Mouse (Mus musculus) forebrain, postnatal 0 days (tissue): ENCODE results near the gene Phlda1. TPM values are rescaled to one million over a fixed set of nuclear protein-coding genes. Genes with fewer than 3 reads are reported as not detected.

Experiments
- ATAC-seq: fragments of 200-750 bp; cut with Nextera tagmentation; 2 replicates; pipeline ENCODE4 v1.8.0; 2017; ENCODE audit warnings: mild to moderate bottlenecking, moderate library complexity
- DNase-seq: peaks from one replicate; pipeline ENCODE4 v3.0.0-alpha.2; 2015
- H3K27ac ChIP-seq: fragments of 300-500 bp; sonication (generic); 2 replicates; pipeline ENCODE4 v1.5.1; 2014; ENCODE audit warnings: low read depth, mild to moderate bottlenecking, antibody characterized with exemption, low read length, moderate library complexity, mixed read lengths
- H3K27me3 ChIP-seq: fragments of 300-500 bp; sonication (generic); 2 replicates; pipeline ENCODE4 v1.6.1; 2014; ENCODE audit warnings: mild to moderate bottlenecking, low read length, mixed read lengths; ENCODE audit not compliant: insufficient read depth
- H3K36me3 ChIP-seq: fragments of 300-500 bp; sonication (generic); 2 replicates; pipeline ENCODE4 v1.6.1; 2014; ENCODE audit warnings: mild to moderate bottlenecking, moderate library complexity; ENCODE audit not compliant: insufficient read depth
- H3K4me1 ChIP-seq: fragments of 300-500 bp; sonication (generic); 2 replicates; pipeline ENCODE4 v1.6.1; 2014; ENCODE audit warnings: antibody characterized with exemption; ENCODE audit not compliant: insufficient read depth
- H3K4me2 ChIP-seq: fragments of 300-500 bp; sonication (generic); 2 replicates; pipeline ENCODE4 v1.6.1; 2014; ENCODE audit warnings: low read depth, mild to moderate bottlenecking, moderate library complexity
- H3K4me3 ChIP-seq: fragments of 300-500 bp; sonication (generic); 2 replicates; pipeline ENCODE4 v1.5.1; 2014; ENCODE audit warnings: low read depth, low read length, mixed read lengths
- H3K9ac ChIP-seq: fragments of 300-500 bp; sonication (generic); 2 replicates; pipeline ENCODE4 v1.6.1; 2014; ENCODE audit warnings: mild to moderate bottlenecking
- H3K9me3 ChIP-seq: fragments of 300-500 bp; sonication (generic); 2 replicates; pipeline ENCODE4 v1.6.1; 2016; ENCODE audit warnings: low read length
- CTCF ChIP-seq: sonication (generic); IDR thresholded peaks from 2 replicates; pipeline ENCODE4 v1.5.1; 2016; ENCODE audit warnings: antibody characterized with exemption, control low read depth, low read depth
- WGBS: fragments of 180-500 bp; shearing (Covaris S2); extraction: QIAGEN DNeasy Blood & Tissue Kit; methylation state at CpG from one replicate; pipeline ENCODE4 v1.1.7; 2014; 5-methylcytosine and 5-hydroxymethylcytosine counted together
- polyA plus RNA-seq: library from polyadenylated mRNA; unstranded; fragments of >200 nt; fragmentation: Nextera tagmentation; extraction: Ambion mirVana; gene quantifications from 2 replicates; pipeline ENCODE4 v1.2.1, GENCODE M21; 2015
- total RNA-seq: library from RNA; depleted of rRNA; stranded (reverse); fragments of >200 nt; gene quantifications from 2 replicates; pipeline ENCODE4 v1.2.3, GENCODE M21; 2014; rRNA removed

The Phlda1 gene
- total and polyA plus RNA-seq, 2 experiments from 2014 or later, result 8.9 to 29.3 TPM

DNA sequence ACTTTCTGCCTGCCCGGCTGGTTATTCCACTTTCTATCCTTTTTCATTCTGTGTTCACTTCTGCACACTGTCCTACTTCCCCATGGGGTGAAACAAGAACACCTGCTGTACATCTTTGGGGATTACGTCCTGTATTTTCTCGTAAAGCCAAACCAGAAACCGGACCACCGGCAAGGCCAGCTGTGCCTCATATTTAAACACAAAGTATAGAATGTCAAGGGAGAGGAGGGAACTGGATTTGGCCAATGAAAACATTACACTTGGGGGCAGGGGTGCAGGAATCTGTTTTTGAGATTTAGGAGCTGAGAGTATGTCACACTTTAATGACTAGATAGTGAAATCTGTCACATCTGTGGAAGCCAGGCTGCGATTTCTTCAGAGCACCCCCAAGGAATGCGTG lies 47.6 kb downstream of the Phlda1 start:
- H3K36me3 ChIP-seq, result no peaks in the 10 kb centered on the region

DNA sequence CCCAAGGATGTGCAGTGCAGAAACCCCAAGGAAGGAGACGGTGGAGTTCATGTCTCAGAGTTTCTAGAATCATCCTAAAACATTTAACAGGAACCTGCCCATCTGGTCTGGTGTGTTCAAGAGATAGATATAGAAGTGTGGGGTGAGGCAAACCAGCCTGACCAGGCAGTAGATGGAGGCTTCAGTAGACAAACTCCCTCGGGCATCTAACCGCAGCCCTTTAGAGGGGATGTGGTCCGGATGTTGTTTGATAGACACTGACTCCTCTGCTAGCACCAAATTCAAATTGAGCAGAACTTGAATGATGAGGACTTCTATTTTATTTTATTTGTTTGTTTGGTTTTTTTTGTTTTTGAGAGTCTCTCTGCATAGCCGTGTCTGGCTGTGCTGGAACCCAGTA lies 48.6 kb downstream of the Phlda1 start:
- 92% methylated on average over 5 of the region's 5 CpGs for WGBS
- no peaks in the 10 kb centered on the region for H3K36me3 ChIP-seq
- H3K9me3 ChIP-seq, result no peaks in the 10 kb centered on the region

More for the DNA sequence above, 47.6 kb downstream of the Phlda1 start:
- H3K27ac ChIP-seq, result no peak overlapping the region
- no peaks in the 10 kb centered on the region for H3K9me3 ChIP-seq
- WGBS, result 91% methylated on average over 7 of the region's 7 CpGs
- H3K4me3 ChIP-seq, result no peak overlapping the region
- TF ChIP-seq CTCF, result no peak
- no peak for ATAC-seq
- no peak for DNase-seq
- H3K9ac ChIP-seq, result no peak overlapping the region
- H3K4me2 ChIP-seq, result no peak overlapping the region
- H3K27me3 ChIP-seq, result no peaks in the 10 kb centered on the region
- H3K4me1 ChIP-seq, result peaks cover 3% of the 10 kb centered on the region; the same call in 1 of the 2 replicates

DNA sequence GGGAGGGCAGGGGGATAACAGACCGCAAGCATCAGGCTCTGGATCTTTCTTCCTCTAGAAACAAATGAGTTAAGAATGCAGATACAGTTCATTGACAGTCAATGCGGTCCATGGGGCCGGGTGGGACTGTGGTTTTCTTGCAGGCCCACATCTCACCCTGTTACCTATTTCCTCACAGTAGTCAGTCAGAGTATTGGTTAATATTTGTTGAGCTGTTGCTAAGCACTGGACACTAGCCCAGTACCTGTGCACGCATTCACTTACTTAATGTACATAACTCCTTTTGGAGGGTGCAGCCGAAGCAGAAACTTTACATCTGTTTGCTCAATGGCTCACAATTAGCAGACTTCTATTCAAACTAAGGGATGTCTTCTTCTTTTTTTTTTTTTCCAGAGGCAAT lies 52.1 kb downstream of the Phlda1 start:
- WGBS, result 85% methylated on average over 5 of the region's 5 CpGs
- ATAC-seq (no peak), DNase-seq (no peak)
- no peak overlapping the region for H3K4me2 ChIP-seq
- H3K9me3 ChIP-seq, result no peaks in the 10 kb centered on the region
- H3K9ac ChIP-seq, result no peak overlapping the region
- H3K27me3 ChIP-seq, result no peaks in the 10 kb centered on the region
- H3K4me3 ChIP-seq, result no peak overlapping the region
- no peak overlapping the region for H3K27ac ChIP-seq
- H3K4me1 ChIP-seq, result no peaks in the 10 kb centered on the region
- no peak for TF ChIP-seq CTCF
- H3K36me3 ChIP-seq, result no peaks in the 10 kb centered on the region

More for the DNA sequence above, 48.6 kb downstream of the Phlda1 start:
- Histone ChIP-seq H3K4me1 (peaks cover 3% of the 10 kb centered on the region; the same call in 1 of the 2 replicates), H3K9ac (no peak overlapping the region), H3K4me3 (no peak overlapping the region), H3K27me3 (no peaks in the 10 kb centered on the region), H3K27ac (no peak overlapping the region), H3K4me2 (no peak overlapping the region)
- ATAC-seq, result no peak
- no peak for DNase-seq
- TF ChIP-seq CTCF, result no peak

Other genes starting within 250 kb of the Phlda1 start
- gene Bbs10, start 207.6 kb upstream of the Phlda1 start, total RNA-seq, result 4.4 and 4.8 TPM in 2 replicates
- gene Bbs10, start 207.6 kb upstream of the Phlda1 start, polyA plus RNA-seq, result 1.5 and 2.1 TPM in 2 replicates
- 114 and 121 TPM in 2 replicates for gene Nap1l1, start 33.1 kb upstream of the Phlda1 start, total RNA-seq
- gene Nap1l1, start 33.1 kb upstream of the Phlda1 start, polyA plus RNA-seq, result 162 and 189 TPM in 2 replicates